Mouse (Mus musculus) neutrophil, adult 59 days (primary cell): ENCODE results near the gene Serpina3c. TPM values are rescaled to one million over a fixed set of nuclear protein-coding genes. Genes with fewer than 3 reads are reported as not detected.

Experiments
- total RNA-seq, 2 experiments: library from RNA; stranded (reverse); gene quantifications; 1 replicate in 1 of 2; 2 replicates in 1 of 2; pipeline ENCODE4 v1.2.4; 2023

Gene Serpina3c
- total RNA-seq, result not detected

GRCm38 (mm10) chr12:104153656-104154055 is at the start of gene Serpina3c:
Serpina3c (minus strand) TSS chr12:104153870.

GRCm38 (mm10) chr12:104127696-104128095 is 26.0 kb downstream of the Serpina3c start, which contains the start of gene Serpina3b:
Serpina3b (plus strand) TSS chr12:104127996.

GRCm38 (mm10) chr12:104112333-104112732 is 41.3 kb downstream of the Serpina3c start, which contains the start of gene Serpina3a:
Serpina3a (plus strand) TSS chr12:104112724.

GRCm38 (mm10) chr12:104100768-104101167 is 52.9 kb downstream of the Serpina3c start, which contains the start of gene Serpina5:
Serpina5 (plus strand) TSS chr12:104101113.

Other genes starting within 250 kb of the Serpina3c start
- gene Serpina1c, start 249.0 kb downstream of the Serpina3c start, total RNA-seq, result under 1 TPM; 0.31 to 0.37 TPM
- gene Serpina1e, start 194.9 kb downstream of the Serpina3c start, total RNA-seq, result not detected
- under 1 TPM in 1 of 2 experiments, not detected in 1; 0.78 TPM for gene Serpina11, start 163.9 kb downstream of the Serpina3c start, total RNA-seq
- gene Serpina9, start 140.1 kb downstream of the Serpina3c start, total RNA-seq, result not detected
- not detected for gene Serpina12, start 109.4 kb downstream of the Serpina3c start, total RNA-seq
- not detected for gene Serpina5, start 52.8 kb downstream of the Serpina3c start, total RNA-seq
- gene Serpina3a, start 41.1 kb downstream of the Serpina3c start, total RNA-seq, result not detected
- under 1 TPM in 1 of 2 experiments, not detected in 1; 0.29 TPM for gene Serpina3b, start 25.9 kb downstream of the Serpina3c start, total RNA-seq
- gene Serpina3f, start 60.7 kb upstream of the Serpina3c start, total RNA-seq, result under 1 TPM; 0.24 to 0.33 TPM
- gene Serpina3g, start 82.4 kb upstream of the Serpina3c start, total RNA-seq, result 1 to 10 TPM in 1 of 2 experiments, under 1 TPM in 1; 0.60 to 4.0 TPM
- gene Serpina3i, start 109.3 kb upstream of the Serpina3c start, total RNA-seq, result not detected
- not detected for gene Serpina3j, start 160.7 kb upstream of the Serpina3c start, total RNA-seq
- gene Serpina3k, start 184.6 kb upstream of the Serpina3c start, total RNA-seq, result not detected
- gene Serpina3m, start 184.6 kb upstream of the Serpina3c start, total RNA-seq, result not detected